Mouse (Mus musculus) cerebellum, adult 9-10 months (tissue): Measurements from ENCODE around the gene Eif4g3.
A peak's percentile ranks its signal among the peaks of the same experiment; 100 is the strongest.
"Not testable (repeated sequence)": the region's sequence is repeated elsewhere in the genome, so short reads cannot be mapped to it uniquely, and the experiment has no call there.

Experiments
- DNase-seq: peaks from one replicate; pipeline ENCODE4 v3.0.0; 2022

The Eif4g3 gene

DNA sequence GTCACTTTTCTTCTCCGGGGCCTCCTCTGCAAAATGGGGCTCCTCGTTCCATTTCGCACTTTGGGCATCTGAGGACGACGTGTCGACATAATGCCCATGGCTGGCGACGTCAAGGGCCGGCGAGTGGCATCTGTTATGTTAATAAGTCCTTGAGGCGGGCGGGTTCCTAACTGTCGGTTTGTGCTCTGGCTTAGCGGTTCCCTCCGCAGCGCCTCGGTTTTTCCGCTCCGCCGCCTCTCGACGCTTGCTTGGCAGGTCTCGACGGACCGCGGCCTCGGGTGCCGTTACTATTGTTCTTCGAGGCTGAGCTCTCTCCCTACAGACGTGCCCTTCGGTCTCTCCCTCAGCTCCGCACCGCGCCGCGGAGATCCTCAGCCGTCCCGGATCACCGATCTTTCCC, at the start of gene Eif4g3:
Gene Eif4g3, plus strand, starts transcription at position 133 of the 400 bp plus-strand sequence.
- no peak for DNase-seq

DNA sequence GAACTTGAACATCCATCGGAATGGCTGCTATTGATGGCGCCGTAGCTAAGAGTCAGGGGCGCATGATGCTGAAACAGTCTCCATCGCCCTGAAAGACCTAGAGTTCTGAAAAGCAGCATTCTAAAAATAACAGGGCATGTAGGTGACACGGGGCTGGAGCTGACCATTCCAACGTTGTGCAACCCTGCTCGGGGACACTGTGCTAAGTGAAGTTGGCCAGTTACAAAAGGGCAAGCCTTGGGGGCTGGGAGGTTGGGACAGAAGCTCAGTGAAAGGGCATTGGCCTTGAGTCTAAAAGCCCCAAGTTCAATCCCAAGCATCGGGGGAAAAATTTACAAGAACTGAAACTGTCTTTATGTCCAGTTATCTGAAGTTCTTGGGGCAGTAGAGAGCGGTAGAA, 49.3 kb upstream of the Eif4g3 start:
- DNase-seq = no peak

DNA sequence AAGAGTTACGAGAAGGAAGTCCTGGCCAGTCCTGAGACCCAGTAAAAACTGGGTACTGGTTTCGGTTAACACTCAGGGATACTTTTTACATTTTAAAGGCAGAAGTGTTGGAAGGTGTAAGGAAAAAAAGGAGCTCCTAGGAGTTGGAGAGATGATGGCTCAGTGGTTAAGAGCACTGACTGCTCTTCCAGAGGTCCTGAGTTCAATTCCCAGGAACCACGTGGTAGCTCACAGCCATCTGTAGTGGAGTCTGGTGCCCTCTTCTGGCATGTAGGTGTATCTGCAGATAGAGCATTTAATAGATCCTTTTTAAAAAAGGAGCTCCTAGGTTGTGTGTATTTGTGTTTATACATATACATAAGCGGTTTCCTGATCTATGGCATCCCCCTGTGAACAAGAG, 47.4 kb upstream of the Eif4g3 start:
- DNase-seq = no peak

DNA sequence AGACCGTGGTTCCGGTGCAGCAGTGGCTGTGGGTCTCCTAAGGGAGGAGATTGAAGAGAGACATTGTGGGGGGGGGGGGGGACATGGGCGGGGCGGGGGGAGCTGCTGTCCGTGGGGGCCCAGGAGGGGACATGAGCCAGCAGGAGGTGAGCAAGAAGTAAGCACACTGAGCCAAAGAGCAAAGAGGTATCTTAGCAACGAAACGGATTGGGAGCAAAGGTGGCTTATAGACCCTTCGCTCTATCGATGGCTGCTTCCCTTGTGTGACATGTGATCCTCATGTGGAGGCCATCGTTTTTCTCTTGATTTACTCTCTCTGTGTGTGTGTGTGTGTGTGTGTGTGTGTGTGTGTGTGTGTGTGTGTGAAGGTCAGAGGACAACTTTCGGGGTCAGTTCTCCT, 46.4 kb upstream of the Eif4g3 start:
- DNase-seq = no peak

DNA sequence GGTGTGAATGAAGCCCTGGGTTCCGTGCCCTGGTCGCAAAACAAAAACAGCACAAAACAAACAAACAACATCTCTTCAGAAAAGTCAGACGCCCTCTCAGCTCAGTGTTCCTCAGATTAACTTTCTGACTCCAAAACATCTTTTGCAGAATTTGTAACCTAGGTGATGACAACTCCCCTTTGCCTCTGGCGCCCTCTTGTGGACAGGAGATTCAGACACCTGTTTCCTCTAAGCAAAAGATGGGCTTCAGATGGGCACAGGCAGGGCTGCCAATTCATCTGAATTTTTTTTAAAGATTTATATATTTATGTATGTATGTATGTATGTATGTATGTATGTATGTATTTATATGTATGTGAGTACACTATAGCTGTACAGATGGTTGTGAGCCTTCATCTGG, 40.0 kb upstream of the Eif4g3 start:
- peak; percentile 85 for DNase-seq

DNA sequence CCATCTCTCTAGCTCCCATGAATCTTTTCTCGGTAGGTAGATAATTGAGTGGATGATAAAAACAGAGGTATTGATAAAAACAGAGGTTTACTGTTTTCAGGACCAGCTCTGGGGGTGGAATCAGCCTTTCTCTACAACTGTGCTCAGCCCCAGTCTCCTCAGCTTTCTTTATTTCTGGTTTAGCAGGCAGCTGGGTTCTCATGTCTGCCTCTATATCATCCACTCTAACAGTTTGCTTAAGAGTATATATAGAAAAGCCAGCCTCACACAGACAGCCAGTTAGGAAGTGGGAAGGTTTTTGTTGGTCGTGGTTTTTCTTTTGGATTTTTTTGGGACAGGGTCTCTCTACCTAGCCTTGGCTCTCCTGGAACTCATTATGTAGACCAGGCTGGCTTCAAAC, 38.6 kb upstream of the Eif4g3 start:
- no peak for DNase-seq

DNA sequence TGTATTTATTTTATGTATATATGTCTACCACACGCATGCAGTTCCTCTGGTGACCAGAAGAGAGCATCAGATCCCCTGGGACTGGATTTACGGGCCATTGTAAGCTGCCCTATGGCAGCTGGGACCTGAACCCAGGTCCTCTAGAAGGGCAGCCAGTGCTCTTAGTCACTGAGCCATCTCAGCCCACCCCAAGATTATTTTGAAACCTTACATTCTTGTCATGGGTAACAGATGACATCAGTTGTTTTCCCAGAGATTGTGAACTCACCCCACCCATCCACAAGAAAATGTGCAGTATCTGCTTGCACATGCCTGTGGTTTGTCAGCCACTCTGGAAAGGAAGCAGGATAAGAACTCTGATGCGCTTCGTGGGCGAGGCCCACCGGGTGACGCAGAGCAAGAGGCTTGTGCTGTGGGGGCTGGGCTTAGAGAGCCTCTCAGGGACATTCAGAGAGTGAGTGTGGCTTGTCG, 37.9 kb upstream of the Eif4g3 start:
- no peak for DNase-seq

DNA sequence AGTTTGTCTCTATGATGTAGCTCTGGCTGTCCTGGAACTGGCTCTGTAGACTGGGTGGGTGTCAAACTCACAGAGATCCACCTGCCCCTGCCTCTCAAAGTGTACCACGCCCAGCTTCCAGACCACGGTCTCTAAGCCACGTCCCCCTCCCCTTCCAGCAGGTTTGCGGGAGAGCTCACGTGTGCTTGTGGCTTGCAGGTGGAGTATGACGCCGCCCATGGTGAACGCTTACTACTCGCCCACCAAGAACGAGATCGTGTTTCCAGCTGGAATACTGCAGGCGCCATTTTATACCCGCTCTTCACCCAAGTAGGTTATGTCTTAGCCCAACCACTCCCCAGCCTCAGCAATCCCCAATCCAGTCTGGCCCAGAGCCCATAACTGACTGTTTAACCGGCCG, 36.6 kb upstream of the Eif4g3 start:
- no peak for DNase-seq

DNA sequence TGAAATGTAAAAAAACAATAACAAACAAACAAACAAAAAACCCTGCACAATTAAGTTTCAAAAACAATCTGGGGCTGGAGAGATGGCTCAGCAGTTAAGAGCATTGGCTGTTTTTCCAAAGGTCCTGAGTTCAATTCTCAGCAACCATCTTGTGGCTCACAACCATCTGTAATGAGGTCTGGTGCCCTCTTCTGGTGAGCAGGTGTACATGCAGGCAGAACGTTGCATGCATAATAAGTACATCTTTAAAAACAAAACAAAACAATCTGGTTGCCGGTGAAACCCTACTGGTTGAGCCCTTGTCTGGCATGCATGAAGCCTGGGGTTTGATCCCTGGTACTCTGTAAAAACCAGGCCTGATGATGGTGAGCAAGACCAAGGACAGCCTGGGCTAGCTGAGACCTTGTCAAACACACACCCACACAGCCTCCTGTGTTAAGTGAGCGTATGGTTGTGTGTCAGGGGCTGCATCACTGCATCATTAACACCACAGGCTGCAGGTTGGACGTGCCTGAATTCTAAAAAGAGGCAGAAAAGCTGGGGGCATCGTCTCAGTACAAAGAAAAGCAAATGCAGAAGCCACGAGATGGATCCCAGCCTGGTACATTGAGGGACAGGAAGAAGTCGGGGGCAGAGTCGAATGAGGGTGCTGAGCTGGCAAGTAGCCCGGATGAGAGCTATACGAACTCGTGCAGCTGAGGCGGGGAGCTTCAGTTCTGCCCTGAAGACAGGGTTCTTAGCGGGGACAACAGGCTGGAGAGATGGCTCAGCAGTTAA, 32.7 kb upstream of the Eif4g3 start:
- no peak for DNase-seq

DNA sequence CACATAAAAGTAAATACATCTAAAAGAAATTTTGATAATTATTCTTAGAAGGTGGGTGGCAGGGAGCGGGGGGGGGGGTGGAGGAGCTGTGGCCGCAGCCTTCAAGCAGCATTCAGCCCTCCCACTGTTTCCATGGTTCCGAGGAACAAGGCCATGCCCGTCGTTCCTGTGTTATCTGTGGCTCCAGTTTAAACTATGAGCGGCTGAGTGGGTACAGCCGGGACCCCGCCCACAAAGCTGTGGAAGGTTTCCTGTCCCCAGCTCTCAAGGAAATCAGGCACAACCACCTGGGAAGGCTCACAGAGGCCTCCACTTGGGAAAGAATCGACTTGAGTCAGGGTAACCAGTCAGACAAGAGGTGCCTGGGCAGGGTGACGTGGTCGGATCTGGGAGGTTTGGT, 32.1 kb upstream of the Eif4g3 start:
- DNase-seq = no peak

DNA sequence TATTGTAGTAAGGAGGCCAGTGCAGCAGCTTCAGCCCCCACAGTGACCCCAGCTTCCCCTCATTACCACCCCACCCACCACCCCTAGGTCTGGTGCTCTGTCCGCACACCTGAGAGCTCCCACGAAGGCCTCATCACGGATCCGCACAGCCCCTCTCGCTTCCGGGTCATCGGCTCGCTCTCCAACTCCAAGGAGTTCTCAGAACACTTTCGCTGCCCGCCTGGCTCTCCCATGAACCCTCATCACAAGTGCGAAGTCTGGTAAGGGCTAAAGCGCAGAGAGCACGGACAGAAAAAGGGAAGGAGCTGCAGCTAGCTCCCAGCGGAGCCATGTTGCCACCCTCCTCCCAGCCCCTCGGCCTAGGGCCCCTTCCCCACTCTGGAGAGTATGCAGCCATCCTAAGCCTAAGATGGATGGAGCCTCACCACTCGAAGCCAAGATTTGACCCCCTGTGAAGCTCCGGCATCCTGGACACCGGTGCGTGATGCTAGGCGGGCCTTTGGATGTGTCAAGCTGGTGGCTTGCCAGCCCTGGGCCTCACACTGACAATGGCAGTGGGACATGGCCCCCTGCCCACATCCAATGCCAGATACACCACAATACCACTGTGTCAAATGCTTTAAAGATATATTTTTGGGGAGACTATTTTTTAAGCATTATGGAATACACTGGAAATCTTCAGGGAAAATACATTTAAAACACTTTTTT, 30.0 kb upstream of the Eif4g3 start:
- no peak for DNase-seq

DNA sequence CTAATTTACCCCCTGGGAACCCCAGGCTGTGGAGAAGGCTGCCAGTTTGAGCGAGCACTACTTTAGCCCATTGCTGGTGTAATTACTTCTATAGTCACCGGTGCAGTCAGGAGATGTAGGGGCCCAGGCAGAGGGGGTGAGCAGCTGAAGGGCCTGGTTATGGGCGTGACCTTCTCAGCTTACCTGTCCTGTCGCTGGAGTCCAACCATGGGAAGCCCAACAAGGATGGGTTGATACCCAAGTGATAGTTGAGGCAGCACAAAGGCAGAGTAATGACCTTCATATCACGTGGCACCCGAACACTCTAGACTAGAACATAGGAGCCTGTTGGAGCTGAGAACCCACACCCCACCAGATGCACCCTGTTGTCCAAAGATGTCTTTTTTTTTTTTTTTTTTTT, 29.4 kb upstream of the Eif4g3 start:
- no peak for DNase-seq

DNA sequence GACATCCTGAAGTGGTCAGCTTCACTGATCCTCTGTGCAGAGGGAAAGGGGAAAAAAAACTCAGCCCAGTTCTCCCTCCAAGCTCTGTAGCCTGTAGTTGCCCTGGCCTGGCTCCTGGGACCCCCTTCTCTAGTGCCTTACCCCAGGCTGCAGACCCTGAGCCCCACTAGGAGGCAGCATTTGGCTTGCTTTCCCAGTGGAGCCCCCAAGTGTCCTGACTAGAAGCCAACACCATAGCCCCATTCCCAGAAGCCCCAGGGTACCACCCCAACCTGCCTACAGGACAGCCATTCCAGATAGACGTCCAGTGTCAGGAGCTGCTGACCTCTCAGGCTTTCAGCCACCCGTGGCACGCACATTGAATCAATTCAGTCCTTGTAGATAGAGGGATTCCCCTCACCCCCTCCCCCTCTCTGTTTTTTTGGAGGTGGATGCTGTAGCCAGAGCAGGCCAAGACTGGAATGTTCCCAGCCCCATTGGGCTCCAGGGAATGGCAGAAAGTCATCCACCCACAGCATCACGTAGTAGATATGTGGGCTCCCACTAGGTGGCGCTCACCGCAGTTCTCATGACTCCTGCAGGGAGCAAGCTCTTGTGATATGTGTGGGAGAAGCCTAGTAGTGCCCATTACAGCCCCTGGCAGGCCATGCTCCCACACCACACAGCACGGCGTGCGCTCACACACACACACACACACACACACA, 28.8 kb upstream of the Eif4g3 start:
- DNase-seq = peak; percentile 89

DNA sequence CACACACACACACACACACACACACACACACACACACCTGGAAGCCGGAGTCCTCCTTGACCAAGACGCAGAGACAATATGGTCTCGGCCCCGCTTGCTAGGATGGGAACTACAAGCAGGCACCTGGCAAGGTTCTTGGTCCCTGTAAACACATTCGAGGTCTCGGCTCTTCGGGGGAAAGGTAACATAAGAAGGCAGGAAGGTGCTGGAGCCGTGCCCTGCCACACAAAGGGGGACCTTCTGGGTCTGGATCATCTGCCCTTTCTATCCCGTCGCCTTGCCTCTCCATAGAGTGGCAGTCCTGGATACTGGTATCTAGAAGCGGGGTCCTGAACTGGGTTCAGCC, 28.3 kb upstream of the Eif4g3 start:
- no peak for DNase-seq

DNA sequence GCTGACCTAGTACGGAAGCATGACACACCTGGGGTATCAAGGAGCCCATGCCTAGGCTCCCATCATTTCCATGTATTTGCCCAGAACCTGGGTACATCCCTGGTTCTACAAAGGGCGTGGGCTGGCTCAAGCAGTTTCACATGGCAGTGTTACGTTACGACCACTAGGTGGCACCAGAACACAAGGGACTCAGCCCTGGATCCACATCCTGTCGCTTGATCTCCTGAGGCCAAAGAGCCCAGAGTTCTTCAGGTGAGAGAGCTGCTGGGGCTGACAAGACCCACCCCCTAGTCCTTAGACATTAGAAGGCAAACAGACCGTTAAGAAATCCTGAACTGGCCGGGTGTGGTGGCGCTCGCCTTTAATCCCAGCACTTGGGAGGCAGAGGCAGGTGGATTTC, 24.6 kb upstream of the Eif4g3 start:
- peak; percentile 87 for DNase-seq

DNA sequence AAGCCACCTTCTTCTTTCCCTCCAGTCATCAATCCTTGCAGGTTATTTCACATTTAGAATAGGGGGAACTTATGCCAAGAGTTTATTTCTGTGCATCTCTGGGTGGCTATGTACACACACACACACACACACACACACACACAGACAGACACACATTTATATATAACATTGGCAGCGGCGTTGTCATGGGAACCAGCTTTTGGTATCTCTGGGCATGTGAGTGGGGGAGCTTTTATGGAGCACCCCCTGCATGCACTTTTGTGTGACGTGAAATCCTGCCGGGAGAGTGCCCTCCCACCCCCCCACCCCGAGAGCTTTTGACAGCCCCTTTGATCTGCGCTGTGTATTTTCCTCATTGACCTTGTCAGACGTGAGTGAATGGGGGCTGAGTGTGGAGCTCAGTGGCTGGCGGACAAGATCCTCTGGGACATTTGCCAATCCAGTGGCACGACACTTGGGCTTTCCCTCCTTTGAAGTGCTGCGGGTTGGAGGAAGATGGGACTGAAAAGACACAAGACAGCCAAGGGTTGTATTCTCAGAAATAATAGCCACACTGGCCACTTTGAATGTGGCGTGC, 22.1 kb upstream of the Eif4g3 start:
- not testable (repeated sequence) for DNase-seq

DNA sequence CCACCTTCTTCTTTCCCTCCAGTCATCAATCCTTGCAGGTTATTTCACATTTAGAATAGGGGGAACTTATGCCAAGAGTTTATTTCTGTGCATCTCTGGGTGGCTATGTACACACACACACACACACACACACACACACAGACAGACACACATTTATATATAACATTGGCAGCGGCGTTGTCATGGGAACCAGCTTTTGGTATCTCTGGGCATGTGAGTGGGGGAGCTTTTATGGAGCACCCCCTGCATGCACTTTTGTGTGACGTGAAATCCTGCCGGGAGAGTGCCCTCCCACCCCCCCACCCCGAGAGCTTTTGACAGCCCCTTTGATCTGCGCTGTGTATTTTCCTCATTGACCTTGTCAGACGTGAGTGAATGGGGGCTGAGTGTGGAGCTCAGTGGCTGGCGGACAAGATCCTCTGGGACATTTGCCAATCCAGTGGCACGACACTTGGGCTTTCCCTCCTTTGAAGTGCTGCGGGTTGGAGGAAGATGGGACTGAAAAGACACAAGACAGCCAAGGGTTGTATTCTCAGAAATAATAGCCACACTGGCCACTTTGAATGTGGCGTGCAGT, 17.9 kb upstream of the Eif4g3 start:
- DNase-seq = not testable (repeated sequence)

DNA sequence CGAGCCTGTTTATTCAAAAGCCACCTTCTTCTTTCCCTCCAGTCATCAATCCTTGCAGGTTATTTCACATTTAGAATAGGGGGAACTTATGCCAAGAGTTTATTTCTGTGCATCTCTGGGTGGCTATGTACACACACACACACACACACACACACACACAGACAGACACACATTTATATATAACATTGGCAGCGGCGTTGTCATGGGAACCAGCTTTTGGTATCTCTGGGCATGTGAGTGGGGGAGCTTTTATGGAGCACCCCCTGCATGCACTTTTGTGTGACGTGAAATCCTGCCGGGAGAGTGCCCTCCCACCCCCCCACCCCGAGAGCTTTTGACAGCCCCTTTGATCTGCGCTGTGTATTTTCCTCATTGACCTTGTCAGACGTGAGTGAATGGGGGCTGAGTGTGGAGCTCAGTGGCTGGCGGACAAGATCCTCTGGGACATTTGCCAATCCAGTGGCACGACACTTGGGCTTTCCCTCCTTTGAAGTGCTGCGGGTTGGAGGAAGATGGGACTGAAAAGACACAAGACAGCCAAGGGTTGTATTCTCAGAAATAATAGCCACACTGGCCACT, 13.7 kb upstream of the Eif4g3 start:
- not testable (repeated sequence) for DNase-seq

DNA sequence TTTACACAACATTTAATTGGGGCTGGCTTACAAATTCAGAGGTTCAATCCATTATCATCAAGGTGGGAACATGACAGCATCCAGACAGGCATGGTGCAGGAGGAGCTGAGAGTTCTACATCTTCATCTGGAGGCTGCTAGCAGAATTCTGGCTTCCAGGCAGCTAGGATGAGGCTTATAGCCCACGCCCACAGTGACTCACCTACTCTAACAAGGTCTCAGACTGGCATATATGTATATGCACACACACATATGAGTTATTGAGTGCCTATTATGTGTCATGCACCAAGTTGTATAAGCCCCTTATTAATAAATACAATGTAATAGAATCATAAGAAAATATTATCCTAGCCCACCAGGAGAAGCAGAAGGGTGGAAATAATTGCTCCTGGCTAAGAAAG, 10.0 kb upstream of the Eif4g3 start:
- DNase-seq = no peak

DNA sequence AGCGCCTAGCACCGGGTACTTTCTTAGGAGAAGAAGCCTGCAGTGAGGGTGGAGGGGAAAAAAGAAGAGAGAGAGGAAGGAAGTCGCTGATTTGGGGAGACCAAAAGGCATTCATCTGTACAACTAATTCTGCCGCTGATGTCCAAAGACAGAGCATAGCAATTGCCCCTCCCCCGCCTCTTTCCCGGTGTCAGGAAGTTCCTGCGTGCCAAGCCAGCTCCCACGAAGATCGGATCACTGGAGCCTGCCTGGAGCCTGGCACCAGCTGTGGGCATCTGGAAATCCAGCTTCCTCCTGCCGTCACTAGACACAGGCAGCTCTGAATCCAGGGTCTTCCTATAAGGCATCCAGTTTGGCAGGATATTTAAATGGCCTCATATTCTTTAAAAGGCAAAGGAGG, 8.6 kb upstream of the Eif4g3 start:
- DNase-seq = no peak

DNA sequence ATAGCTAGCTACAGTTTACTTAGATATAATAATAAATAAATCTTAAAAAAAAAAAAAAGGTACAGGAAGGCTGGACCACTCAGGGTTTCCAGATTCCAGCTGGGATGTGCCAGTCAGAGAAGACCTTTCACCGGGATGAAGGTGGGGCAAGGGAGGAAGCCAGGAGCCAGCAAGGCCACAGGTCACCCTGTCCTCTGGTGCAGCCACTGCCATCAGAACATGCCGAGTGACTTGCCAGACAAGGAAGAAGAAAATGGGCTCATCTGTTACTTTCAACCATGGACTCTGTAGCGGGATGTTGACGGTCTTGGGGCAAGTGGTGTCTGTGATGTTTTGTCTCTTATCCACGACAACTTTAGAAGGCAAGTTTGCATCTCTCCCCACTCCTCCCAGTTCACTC, 8.1 kb upstream of the Eif4g3 start:
- DNase-seq = no peak

DNA sequence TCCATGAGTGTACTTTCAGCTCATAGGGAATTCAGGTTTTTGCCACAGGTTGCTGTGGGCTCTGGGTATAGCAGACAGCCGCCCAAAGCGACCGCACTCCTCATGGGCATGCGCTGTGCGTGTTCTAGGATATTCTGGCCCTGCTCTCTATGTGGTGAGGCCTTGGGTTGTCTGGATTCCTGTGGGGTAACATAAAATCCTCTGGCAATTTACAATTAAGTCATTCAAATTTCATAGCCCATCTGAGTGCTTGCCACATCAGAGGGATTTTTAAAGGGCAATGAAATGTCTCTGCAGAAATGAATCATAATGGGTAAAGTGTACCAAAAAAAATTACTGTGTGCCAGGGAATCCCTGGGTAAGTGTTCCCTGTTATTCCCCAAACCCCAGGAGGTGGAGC, 3.4 kb upstream of the Eif4g3 start:
- no peak for DNase-seq

DNA sequence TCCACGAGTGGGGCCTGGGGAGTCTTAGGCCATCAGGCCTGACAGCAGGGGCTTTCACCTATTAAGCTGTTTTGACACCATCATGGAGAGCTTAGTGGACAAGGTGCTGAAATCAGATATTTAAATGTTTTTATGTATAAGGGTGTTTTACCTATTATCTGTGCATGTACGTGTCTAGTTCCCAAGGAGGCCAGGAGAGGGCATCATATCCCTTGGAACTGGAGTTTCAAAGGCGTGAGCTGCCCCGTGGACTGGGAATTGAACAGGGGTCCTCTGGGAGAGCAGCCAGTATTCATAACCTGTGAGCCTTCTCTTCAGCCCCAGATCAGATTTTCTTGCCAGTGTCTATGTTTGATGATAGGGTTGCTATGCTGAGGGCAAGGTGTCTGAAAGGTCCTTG, 2.4 kb upstream of the Eif4g3 start:
- DNase-seq = no peak
